Mouse (Mus musculus) liver, adult 2 months (tissue): Measurements from ENCODE around the gene Zfp871.

Experiments
- CTCF ChIP-seq: fragments of 200-500 bp; IDR thresholded peaks from 2 replicates; pipeline ENCODE4 v1.5.1; 2011; ENCODE audit warnings: low read depth, low read length, control low read depth
- POLR2A ChIP-seq: fragments of 200-500 bp; IDR thresholded peaks from 2 replicates; pipeline ENCODE4 v1.6.1; 2011; ENCODE audit warnings: low read length, control low read depth; ENCODE audit not compliant: insufficient read depth; ENCODE audit errors: extremely low read depth

- TF ChIP-seq CTCF (no peak), POLR2A (no peak)
Observed at GRCm38 (mm10) chr17:32752813-32753360, 35.2 kb downstream of the Zfp871 start.
